ENCODE assay signal across 21 mouse cellular contexts in genomic region chr11:44758857-44759256, GRCm38 (mm10).
A peak's percentile ranks its signal among the peaks of the same experiment; 100 is the strongest.
DNase-seq lines count a peak whose midpoint lies in the region; TF ChIP-seq lines count a peak whose summit lies in the region.
"Had no signal": no experiment of that assay in that cellular context is flagged by ENCODE, and none has a peak within 500 bp of the region (broad histone marks: within the 10 kb centered on the region; RNA-seq: fewer than 3 reads in every experiment).

No protein-coding gene starts in this region.

- no peak for TF ChIP-seq POLR2A in CH12.LX (IDR thresholded peaks at IDR 0.05; ENCODE audit: low read depth, low read length)

- H3K4me3 ChIP-seq in heart, embryonic 10.5 days, result no peak overlapping the region
- no peak overlapping the region for H3K4me3 ChIP-seq in CH12.LX (replicated peaks in 1 of 3; ENCODE audit: low read depth in 2 of 3, low read length in 2 of 3, poor library complexity in 1 of 3)
- H3K4me3 ChIP-seq: embryonic facial prominence, embryonic 13.5 days; embryonic facial prominence, embryonic 15.5 days; erythroblast, embryonic 14.5 days; forebrain, embryonic 10.5 days; forebrain, embryonic 12.5 days had no signal

- no peaks in the 10 kb centered on the region for H3K27me3 ChIP-seq in heart, embryonic 10.5 days (ENCODE audit: insufficient read depth, poor library complexity, severe bottlenecking)
- no peaks in the 10 kb centered on the region for H3K27me3 ChIP-seq in CH12.LX (replicated peaks)
- H3K27me3 ChIP-seq: embryonic facial prominence, embryonic 15.5 days had no signal

- H3K4me2 ChIP-seq in CH12.LX (ENCODE audit: insufficient read depth, low read depth, poor library complexity, severe bottlenecking), result no peak overlapping the region
- H3K4me2 ChIP-seq: embryonic facial prominence, embryonic 13.5 days; embryonic facial prominence, embryonic 15.5 days; forebrain, embryonic 12.5 days had no signal

- H3K9me3 ChIP-seq in heart, embryonic 10.5 days, result no peaks in the 10 kb centered on the region
- no peaks in the 10 kb centered on the region for H3K9me3 ChIP-seq in CH12.LX (replicated peaks; ENCODE audit: low read length)
- H3K9me3 ChIP-seq: embryonic facial prominence, embryonic 13.5 days; embryonic facial prominence, embryonic 15.5 days; forebrain, embryonic 10.5 days; forebrain, embryonic 12.5 days had no signal

- no peak for TF ChIP-seq CTCF in CH12.LX (conservative IDR thresholded peaks at IDR 0.05 in 1 of 2, IDR thresholded peaks at IDR 0.05 in 1 of 2; ENCODE audit: low read depth in 2 of 2, low read length in 2 of 2)

- in situ Hi-C loops in CH12.LX (cut with MboI; ENCODE audit: low pct_ligation_motif_present, low pct_unique_long_range_greater_than_20kb, low sequenced_read_pairs), result no loop called here

- peak overlapping the region; percentile 32; the same call in 1 of the 2 replicates for H3K27ac ChIP-seq in heart, embryonic 10.5 days
- no peak overlapping the region for H3K27ac ChIP-seq in CH12.LX (ENCODE audit: insufficient read depth, low read depth)
- H3K27ac ChIP-seq: embryonic facial prominence, embryonic 13.5 days; embryonic facial prominence, embryonic 15.5 days; forebrain, embryonic 10.5 days; forebrain, embryonic 12.5 days had no signal

- peaks cover 28% of the 10 kb centered on the region for H3K79me2 ChIP-seq in CH12.LX (replicated peaks; ENCODE audit: control insufficient read depth, extremely low read depth, insufficient read depth, poor library complexity, severe bottlenecking)

- no peak for DNase-seq in heart, embryonic 10.5 days (ENCODE audit: low spot score)
- DNase-seq in heart, postnatal 4 days, result no peak
- DNase-seq in A20 (ENCODE audit: low read depth, low spot score) (peak; percentile 47), CH12.LX (ENCODE audit: extremely low read depth) (peak; percentile 44)
- DNase-seq in adrenal gland, postnatal 14 days, result no peak
- DNase-seq in cerebellum, postnatal 4 days (ENCODE audit: low spot score in 2 of 2), result no peak
- DNase-seq: adrenal gland, adult 2 months; adrenal gland, postnatal 10 days; adrenal gland, postnatal 36 days; B cell, adult 2 months; cerebellum, adult 11-12 months; cerebellum, adult 2 months; cerebellum, adult 9-10 months; cerebellum, postnatal 10 days; cerebellum, postnatal 25 days; embryo, embryonic 11 days had no signal

- dilution Hi-C loops in CH12.LX (cut with MboI; ENCODE audit: extremely low pct_ligation_motif_present, extremely low pct_unique_long_range_greater_than_20kb, low sequenced_read_pairs), result no loop called here

- TF ChIP-seq RAD21 in CH12.LX (IDR thresholded peaks at IDR 0.05; ENCODE audit: low read depth, low read length), result peak; percentile 3

- WGBS in heart, embryonic 10.5 days, result 85% methylated on average over 4 of the region's 4 CpGs

- peaks cover 22% of the 10 kb centered on the region for H3K4me1 ChIP-seq in heart, embryonic 10.5 days
- peaks cover 21 to 96% of the 10 kb centered on the region in 2 experiments for H3K4me1 ChIP-seq in CH12.LX (ENCODE audit: control insufficient read depth in 1 of 2, insufficient read depth in 2 of 2)

- TF ChIP-seq EP300 in CH12.LX (IDR thresholded peaks at IDR 0.05; ENCODE audit: low read length), result peak; percentile 57; the same call in 1 of the 2 replicates

- H3K9ac ChIP-seq in CH12.LX (ENCODE audit: insufficient read depth, low read depth), result no peak overlapping the region
- H3K9ac ChIP-seq: embryonic facial prominence, embryonic 13.5 days; embryonic facial prominence, embryonic 15.5 days; forebrain, embryonic 12.5 days had no signal

- H3K36me3 ChIP-seq in heart, embryonic 10.5 days, result no peaks in the 10 kb centered on the region
- peaks cover 3 to 49% of the 10 kb centered on the region in 2 experiments for H3K36me3 ChIP-seq in CH12.LX (replicated peaks in 1 of 2; ENCODE audit: control insufficient read depth in 1 of 2, insufficient read depth in 1 of 2, low read length in 1 of 2)
- H3K36me3 ChIP-seq: embryonic facial prominence, embryonic 13.5 days; embryonic facial prominence, embryonic 15.5 days; forebrain, embryonic 10.5 days; forebrain, embryonic 12.5 days had no signal

TF ChIP-seq in CH12.LX, 34 proteins besides CTCF, POLR2A, EP300 and RAD21:
- no peak for TF ChIP-seq ZKSCAN1 (IDR thresholded peaks at IDR 0.05; ENCODE audit: borderline replicate concordance, low read depth, low read length)
- no peak for TF ChIP-seq MXI1 (IDR thresholded peaks at IDR 0.05; ENCODE audit: low read depth, low read length)
- no peak for TF ChIP-seq ZC3H11A (IDR thresholded peaks at IDR 0.05; ENCODE audit: low read depth, low read length)
- TF ChIP-seq MYC (IDR thresholded peaks at IDR 0.05; ENCODE audit: low read depth, low read length), result 0 out of 2 replicates have a peak, but pooled peaks have one; percentile 26
- peak; percentile 34; the same call in 1 of the 2 replicates for TF ChIP-seq MAFK (IDR thresholded peaks at IDR 0.05; ENCODE audit: insufficient replicate concordance, low read length)
- no peak for TF ChIP-seq SMC3 (IDR thresholded peaks at IDR 0.05; ENCODE audit: low read depth, low read length)
- no peak; the same call in 1 of the 2 replicates for TF ChIP-seq SIN3A (IDR thresholded peaks at IDR 0.05; ENCODE audit: low read length)
- no peak for TF ChIP-seq TBP (conservative IDR thresholded peaks at IDR 0.05; ENCODE audit: low read depth, low read length)
- TF ChIP-seq RCOR1 (conservative IDR thresholded peaks at IDR 0.05; ENCODE audit: low read depth, low read length), result no peak
- TF ChIP-seq MEF2A (IDR thresholded peaks at IDR 0.05; ENCODE audit: borderline replicate concordance, low read depth, low read length), result peak; percentile 49; the same call in 1 of the 2 replicates
- TF ChIP-seq UBTF (IDR thresholded peaks at IDR 0.05; ENCODE audit: low read depth, low read length), result no peak
- TF ChIP-seq MAZ (IDR thresholded peaks at IDR 0.05; ENCODE audit: low read depth, low read length), result no peak
- no peak for TF ChIP-seq NRF1 (IDR thresholded peaks at IDR 0.05; ENCODE audit: low read depth, low read length)
- no peak for TF ChIP-seq IRF4 (IDR thresholded peaks at IDR 0.05; ENCODE audit: low read depth, low read length)
- no peak for TF ChIP-seq ELF1 (IDR thresholded peaks at IDR 0.05; ENCODE audit: low read depth, low read length)
- no peak for TF ChIP-seq GABPA (IDR thresholded peaks at IDR 0.05; ENCODE audit: insufficient replicate concordance, low read depth, low read length)
- peak; percentile 63 for TF ChIP-seq BHLHE40 (IDR thresholded peaks at IDR 0.05; ENCODE audit: low read depth, low read length)
- no peak for TF ChIP-seq KAT2A (IDR thresholded peaks at IDR 0.05; ENCODE audit: insufficient replicate concordance, low read length)
- 0 out of 2 replicates have a peak, but pooled peaks have one; percentile 17 for TF ChIP-seq CHD2 (IDR thresholded peaks at IDR 0.05; ENCODE audit: low read length)
- no peak for TF ChIP-seq NELFE (IDR thresholded peaks at IDR 0.05; ENCODE audit: low read depth, low read length)
- TF ChIP-seq JUND (conservative IDR thresholded peaks at IDR 0.05; ENCODE audit: low read depth, low read length), result no peak
- TF ChIP-seq USF2 (conservative IDR thresholded peaks at IDR 0.05; ENCODE audit: low read depth, low read length), result no peak
- TF ChIP-seq TCF12 (IDR thresholded peaks at IDR 0.05; ENCODE audit: low read depth, low read length), result peak; percentile 84
- TF ChIP-seq ZNF384 (IDR thresholded peaks at IDR 0.05; ENCODE audit: low read depth, low read length), result no peak
- 0 out of 2 replicates have a peak, but pooled peaks have one; percentile 37 for TF ChIP-seq MAX (IDR thresholded peaks at IDR 0.05; ENCODE audit: low read length)
- TF ChIP-seq E2F4 (IDR thresholded peaks at IDR 0.05; ENCODE audit: insufficient replicate concordance, low read depth, low read length), result no peak
- TF ChIP-seq HCFC1 (IDR thresholded peaks at IDR 0.05; ENCODE audit: low read depth, low read length), result no peak
- TF ChIP-seq ETS1 (conservative IDR thresholded peaks at IDR 0.05; ENCODE audit: low read depth, low read length), result peak; percentile 64
- no peak for TF ChIP-seq ZMIZ1 (IDR thresholded peaks at IDR 0.05; ENCODE audit: low read depth, low read length)
- no peak for TF ChIP-seq USF1 (IDR thresholded peaks at IDR 0.05; ENCODE audit: low read depth, low read length)

Comparison
In these comparisons a context has a peak if more than half of its experiments do, and no peak if none do; other contexts are left out.
1. DNase-seq: peak in A20 (single experiment) and CH12.LX (single experiment); none in heart, embryonic 10.5 days (single experiment), heart, postnatal 4 days (single experiment), adrenal gland, postnatal 14 days (single experiment) and cerebellum, postnatal 4 days (0 of 2).